Mouse (Mus musculus) monocyte, adult 59 days (primary cell): ENCODE measurements around the gene Gsta4. TPM values are rescaled to one million over a fixed set of nuclear protein-coding genes. Genes with fewer than 3 reads are reported as not detected.

Experiments
- total RNA-seq, 2 experiments: library from RNA; stranded (reverse); gene quantifications; one replicate each; pipeline ENCODE4 v1.2.4; 2023

Gene Gsta4
- total RNA-seq: 1 to 10 TPM; 2.2 to 4.1 TPM

DNA sequence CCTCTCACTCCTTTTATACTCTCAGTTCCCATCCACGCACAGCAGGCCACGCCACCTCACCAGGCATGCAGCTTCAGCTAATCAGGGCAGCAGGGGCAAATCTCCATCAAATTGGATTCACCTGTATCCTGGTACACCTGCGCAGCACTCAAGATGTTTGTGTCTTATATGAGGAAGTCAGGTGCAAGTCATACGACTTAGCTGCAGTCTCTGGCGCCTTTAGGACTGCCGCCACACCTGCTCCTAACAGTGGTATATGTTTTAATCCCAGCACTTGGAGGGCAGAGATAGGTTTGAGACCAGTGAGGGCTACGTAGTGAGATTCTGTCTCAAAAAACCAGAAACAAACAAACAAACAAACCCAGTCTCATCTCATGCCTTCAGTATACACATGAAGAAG is at the start of gene Gsta4:
Gsta4 (plus strand) TSS at position 301 of the 400 bp plus-strand sequence.

DNA sequence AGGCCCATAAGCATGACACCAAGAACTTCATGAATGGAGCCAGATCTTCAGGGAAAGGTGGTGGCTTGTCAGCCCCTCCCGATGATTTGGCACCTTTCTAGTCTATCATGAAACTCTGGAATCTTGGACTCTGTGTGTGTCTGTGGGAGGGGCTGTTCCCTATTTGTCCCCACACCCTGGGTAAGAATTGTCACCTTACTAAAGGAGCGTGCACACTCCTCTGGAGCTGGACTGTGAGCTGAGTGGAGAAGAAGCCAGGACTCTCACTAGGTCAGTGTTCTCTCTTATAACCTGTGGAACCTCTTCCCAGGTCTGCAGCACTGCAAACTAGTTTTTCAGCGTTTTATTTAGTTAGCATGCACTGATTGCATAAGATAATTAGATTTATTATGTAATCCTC is 47.9 kb downstream of the Gsta4 start, which contains the start of gene Gsta1:
Gsta1 (plus strand) TSS at position 196 of the 400 bp plus-strand sequence.

DNA sequence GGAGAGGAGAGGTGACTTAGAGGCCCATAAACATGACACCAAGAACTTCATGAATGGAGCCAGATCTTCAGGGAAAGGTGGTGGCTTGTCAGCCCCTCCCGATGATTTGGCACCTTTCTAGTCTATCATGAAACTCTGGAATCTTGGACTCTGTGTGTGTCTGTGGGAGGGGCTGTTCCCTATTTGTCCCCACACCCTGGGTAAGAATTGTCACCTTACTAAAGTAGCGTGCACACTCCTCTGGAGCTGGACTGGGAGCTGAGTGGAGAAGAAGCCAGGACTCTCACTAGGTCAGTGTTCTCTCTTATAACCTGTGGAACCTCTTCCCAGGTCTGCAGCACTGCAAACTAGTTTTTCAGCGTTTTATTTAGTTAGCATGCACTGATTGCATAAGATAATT is 74.3 kb downstream of the Gsta4 start, which contains the start of gene Gm3776:
Gm3776 (plus strand) TSS at position 216 of the 400 bp plus-strand sequence.

Other genes with a start within 250 kb of the Gsta4 start
- not detected for gene Gcm1, start 130.8 kb upstream of the Gsta4 start, total RNA-seq
- gene Fbxo9, start 73.7 kb upstream of the Gsta4 start, total RNA-seq: 10 to 100 TPM; 25.0 to 30.4 TPM
- gene Ick, start 73.6 kb upstream of the Gsta4 start, total RNA-seq: 10 to 100 TPM in 1 of 2 experiments, 1 to 10 TPM in 1; 6.4 to 10.1 TPM
- gene Gsta1, start 47.9 kb downstream of the Gsta4 start, total RNA-seq: not detected
- not detected for gene Gm3776, start 74.4 kb downstream of the Gsta4 start, total RNA-seq
- not detected for gene Gm10639, start 107.1 kb downstream of the Gsta4 start, total RNA-seq
- not detected for gene Omt2a, start 132.0 kb downstream of the Gsta4 start, total RNA-seq
- not detected for gene Omt2b, start 144.8 kb downstream of the Gsta4 start, total RNA-seq
- not detected for gene Gsta2, start 173.0 kb downstream of the Gsta4 start, total RNA-seq
- gene Dppa5a, start 185.4 kb downstream of the Gsta4 start, total RNA-seq: not detected
- not detected for gene Ooep, start 196.0 kb downstream of the Gsta4 start, total RNA-seq
- not detected for gene Ddx43, start 213.0 kb downstream of the Gsta4 start, total RNA-seq